Mouse (Mus musculus): ENCODE measurements around the gene Adcy4. TPM values are rescaled to one million over a fixed set of nuclear protein-coding genes. Genes with fewer than 3 reads are reported as not detected.

Gene Adcy4
- total RNA-seq, 2 experiments from 2014 or later = not detected

- no peak for ATAC-seq (replicated peaks; ENCODE audit: low FRiP score, poor library complexity, severe bottlenecking)
Observed at GRCm38 (mm10) chr14:55722438-55722945, 61.4 kb downstream of the Adcy4 start.

DNA sequence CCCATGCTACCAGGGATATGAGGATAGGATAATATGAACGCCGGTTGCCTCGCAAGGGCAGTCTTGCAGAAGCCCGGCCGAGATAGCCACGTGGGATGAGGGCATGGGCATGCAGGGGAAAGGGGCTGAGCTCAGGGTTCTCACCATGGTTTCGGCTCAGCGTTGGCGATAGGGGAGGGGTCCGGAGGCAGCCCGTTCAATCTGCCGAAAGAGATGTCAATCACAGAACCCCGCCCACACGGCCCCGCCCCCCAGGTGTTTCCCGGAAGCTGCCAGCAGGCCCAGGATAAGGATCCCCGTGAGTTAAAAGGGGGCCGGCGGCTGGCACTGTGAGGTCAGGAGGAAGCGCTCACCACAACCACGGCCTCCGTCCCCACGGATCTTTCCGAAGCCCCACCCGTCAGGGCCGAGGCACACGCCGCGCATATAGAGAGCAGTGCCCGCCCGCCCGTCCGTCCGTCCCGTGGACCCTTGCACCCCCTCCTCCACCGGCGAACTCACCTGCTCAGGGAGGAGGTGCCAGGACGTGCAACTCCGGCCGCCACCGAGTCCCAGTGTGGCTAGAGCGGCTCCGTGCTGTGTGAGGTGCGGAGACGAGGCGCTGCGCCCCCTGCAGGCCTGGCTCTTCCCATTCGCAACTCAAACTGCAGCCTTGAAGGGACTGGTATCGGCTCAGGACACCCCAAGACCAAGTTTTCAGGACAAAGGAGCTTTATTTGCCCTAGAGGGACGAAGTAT is 62.0 kb downstream of the Adcy4 start, which contains the start of gene Rabggta:
Gene Rabggta, minus strand, starts transcription at position 564 of the 738 bp plus-strand sequence.
- ATAC-seq (replicated peaks; ENCODE audit: low FRiP score, poor library complexity, severe bottlenecking) = peak; percentile 92

- no peak for ATAC-seq (replicated peaks; ENCODE audit: low FRiP score, poor library complexity, severe bottlenecking)
Observed at GRCm38 (mm10) chr14:55721076-55721475, 62.8 kb downstream of the Adcy4 start.

- ATAC-seq (replicated peaks; ENCODE audit: low FRiP score, poor library complexity, severe bottlenecking) = no peak
Observed at GRCm38 (mm10) chr14:55720666-55721065, 63.2 kb downstream of the Adcy4 start.

- ATAC-seq (replicated peaks; ENCODE audit: low FRiP score, poor library complexity, severe bottlenecking) = no peak
Observed at GRCm38 (mm10) chr14:55719737-55720136, 64.2 kb downstream of the Adcy4 start.

Other genes with a start within 250 kb of the Adcy4 start
Only the 30 nearest of the 35 such genes appear.
- not detected in 2 replicates for gene Fitm1, start 208.5 kb downstream of the Adcy4 start, total RNA-seq (2015; ENCODE audit: low replicate concordance)
- gene Fitm1, start 208.5 kb downstream of the Adcy4 start, total RNA-seq (2017; ENCODE audit: low replicate concordance) = not detected in 2 replicates
- gene Psme1, start 206.0 kb downstream of the Adcy4 start, total RNA-seq (2015; ENCODE audit: low replicate concordance) = 287 and 391 TPM in 2 replicates
- gene Psme1, start 206.0 kb downstream of the Adcy4 start, total RNA-seq (2017; ENCODE audit: low replicate concordance) = 37.7 and 64.8 TPM in 2 replicates
- 11.7 and 19.8 TPM in 2 replicates for gene Emc9, start 198.8 kb downstream of the Adcy4 start, total RNA-seq (2015; ENCODE audit: low replicate concordance)
- gene Emc9, start 198.8 kb downstream of the Adcy4 start, total RNA-seq (2017; ENCODE audit: low replicate concordance) = 3.3 and 14.8 TPM in 2 replicates
- 112 and 141 TPM in 2 replicates for gene Psme2, start 193.0 kb downstream of the Adcy4 start, total RNA-seq (2015; ENCODE audit: low replicate concordance)
- 45.1 and 109 TPM in 2 replicates for gene Psme2, start 193.0 kb downstream of the Adcy4 start, total RNA-seq (2017; ENCODE audit: low replicate concordance)
- 20.2 and 22.2 TPM in 2 replicates for gene Rnf31, start 192.4 kb downstream of the Adcy4 start, total RNA-seq (2015; ENCODE audit: low replicate concordance)
- 31.8 and 34.7 TPM in 2 replicates for gene Rnf31, start 192.4 kb downstream of the Adcy4 start, total RNA-seq (2017; ENCODE audit: low replicate concordance)
- 70.8 and 89.0 TPM in 2 replicates for gene Irf9, start 180.5 kb downstream of the Adcy4 start, total RNA-seq (2015; ENCODE audit: low replicate concordance)
- gene Irf9, start 180.5 kb downstream of the Adcy4 start, total RNA-seq (2017; ENCODE audit: low replicate concordance) = 87.4 and 106 TPM in 2 replicates
- gene Rec8, start 166.1 kb downstream of the Adcy4 start, total RNA-seq (2015; ENCODE audit: low replicate concordance) = 6.5 TPM in 1 of 2 replicates, not detected in the other
- gene Rec8, start 166.1 kb downstream of the Adcy4 start, total RNA-seq (2017; ENCODE audit: low replicate concordance) = 1.4 and 7.7 TPM in 2 replicates
- 29.9 and 46.5 TPM in 2 replicates for gene Ipo4, start 148.1 kb downstream of the Adcy4 start, total RNA-seq (2015; ENCODE audit: low replicate concordance)
- 18.1 and 53.9 TPM in 2 replicates for gene Ipo4, start 148.1 kb downstream of the Adcy4 start, total RNA-seq (2017; ENCODE audit: low replicate concordance)
- gene Gm49378, start 146.2 kb downstream of the Adcy4 start, total RNA-seq (2015; ENCODE audit: low replicate concordance) = 12.3 and 17.2 TPM in 2 replicates
- gene Gm49378, start 146.2 kb downstream of the Adcy4 start, total RNA-seq (2017; ENCODE audit: low replicate concordance) = 3.5 and 7.0 TPM in 2 replicates
- 39.8 and 58.4 TPM in 2 replicates for gene Tm9sf1, start 140.3 kb downstream of the Adcy4 start, total RNA-seq (2015; ENCODE audit: low replicate concordance)
- 47.0 and 64.3 TPM in 2 replicates for gene Tm9sf1, start 140.3 kb downstream of the Adcy4 start, total RNA-seq (2017; ENCODE audit: low replicate concordance)
- gene Tssk4, start 133.9 kb downstream of the Adcy4 start, total RNA-seq (2015; ENCODE audit: low replicate concordance) = 6.5 TPM in 1 of 2 replicates, not detected in the other
- gene Tssk4, start 133.9 kb downstream of the Adcy4 start, total RNA-seq (2017; ENCODE audit: low replicate concordance) = 1.3 and 2.5 TPM in 2 replicates
- 14.3 and 20.5 TPM in 2 replicates for gene Mdp1, start 123.6 kb downstream of the Adcy4 start, total RNA-seq (2015; ENCODE audit: low replicate concordance)
- gene Mdp1, start 123.6 kb downstream of the Adcy4 start, total RNA-seq (2017; ENCODE audit: low replicate concordance) = 2.3 and 14.9 TPM in 2 replicates
- gene Gmpr2, start 112.2 kb downstream of the Adcy4 start, total RNA-seq (2015; ENCODE audit: low replicate concordance) = 1.7 and 3.6 TPM in 2 replicates
- 9.0 and 14.1 TPM in 2 replicates for gene Gmpr2, start 112.2 kb downstream of the Adcy4 start, total RNA-seq (2017; ENCODE audit: low replicate concordance)
- gene Nedd8, start 112.0 kb downstream of the Adcy4 start, total RNA-seq (2015; ENCODE audit: low replicate concordance) = 105 and 189 TPM in 2 replicates
- gene Nedd8, start 112.0 kb downstream of the Adcy4 start, total RNA-seq (2017; ENCODE audit: low replicate concordance) = 102 and 138 TPM in 2 replicates
- gene Tinf2, start 102.3 kb downstream of the Adcy4 start, total RNA-seq (2015; ENCODE audit: low replicate concordance) = 39.6 and 50.7 TPM in 2 replicates
- gene Tinf2, start 102.3 kb downstream of the Adcy4 start, total RNA-seq (2017; ENCODE audit: low replicate concordance) = 31.5 and 57.4 TPM in 2 replicates
- gene Tgm1, start 70.2 kb downstream of the Adcy4 start, total RNA-seq (2015; ENCODE audit: low replicate concordance) = 1.4 and 4.6 TPM in 2 replicates
- gene Tgm1, start 70.2 kb downstream of the Adcy4 start, total RNA-seq (2017; ENCODE audit: low replicate concordance) = 1.8 TPM in 1 of 2 replicates, not detected in the other
- gene Rabggta, start 61.8 kb downstream of the Adcy4 start, total RNA-seq (2015; ENCODE audit: low replicate concordance) = 2.9 and 6.3 TPM in 2 replicates
- 6.0 TPM in 1 of 2 replicates, not detected in the other for gene Rabggta, start 61.8 kb downstream of the Adcy4 start, total RNA-seq (2017; ENCODE audit: low replicate concordance)
- 6.7 and 39.3 TPM in 2 replicates for gene Dhrs1, start 38.4 kb downstream of the Adcy4 start, total RNA-seq (2015; ENCODE audit: low replicate concordance)
- 0.76 and 10.4 TPM in 2 replicates for gene Dhrs1, start 38.4 kb downstream of the Adcy4 start, total RNA-seq (2017; ENCODE audit: low replicate concordance)
- gene Nop9, start 38.4 kb downstream of the Adcy4 start, total RNA-seq (2015; ENCODE audit: low replicate concordance) = 5.9 and 8.6 TPM in 2 replicates
- gene Nop9, start 38.4 kb downstream of the Adcy4 start, total RNA-seq (2017; ENCODE audit: low replicate concordance) = 7.2 and 11.7 TPM in 2 replicates
- gene Cideb, start 25.6 kb downstream of the Adcy4 start, total RNA-seq (2015; ENCODE audit: low replicate concordance) = not detected in 2 replicates
- gene Cideb, start 25.6 kb downstream of the Adcy4 start, total RNA-seq (2017; ENCODE audit: low replicate concordance) = not detected in 2 replicates
- gene Ltb4r2, start 22.7 kb downstream of the Adcy4 start, total RNA-seq (2015; ENCODE audit: low replicate concordance) = not detected in 2 replicates
- not detected in 2 replicates for gene Ltb4r2, start 22.7 kb downstream of the Adcy4 start, total RNA-seq (2017; ENCODE audit: low replicate concordance)
- gene Ltb4r1, start 18.1 kb downstream of the Adcy4 start, total RNA-seq (2015; ENCODE audit: low replicate concordance) = 8.8 and 11.9 TPM in 2 replicates
- 2.8 and 8.9 TPM in 2 replicates for gene Ltb4r1, start 18.1 kb downstream of the Adcy4 start, total RNA-seq (2017; ENCODE audit: low replicate concordance)
- gene Ripk3, start 4.8 kb upstream of the Adcy4 start, total RNA-seq (2015; ENCODE audit: low replicate concordance) = 18.4 and 28.1 TPM in 2 replicates
- 2.3 and 33.1 TPM in 2 replicates for gene Ripk3, start 4.8 kb upstream of the Adcy4 start, total RNA-seq (2017; ENCODE audit: low replicate concordance)
- not detected in 2 replicates for gene Nfatc4, start 39.0 kb upstream of the Adcy4 start, total RNA-seq (2015; ENCODE audit: low replicate concordance)
- not detected in 2 replicates for gene Nfatc4, start 39.0 kb upstream of the Adcy4 start, total RNA-seq (2017; ENCODE audit: low replicate concordance)
- gene Nynrin, start 69.9 kb upstream of the Adcy4 start, total RNA-seq (2015; ENCODE audit: low replicate concordance) = under 0.01 and 4.2 TPM in 2 replicates
- gene Nynrin, start 69.9 kb upstream of the Adcy4 start, total RNA-seq (2017; ENCODE audit: low replicate concordance) = 0.26 and 0.45 TPM in 2 replicates
- 0.42 TPM in 1 of 2 replicates, not detected in the other for gene Cbln3, start 100.3 kb upstream of the Adcy4 start, total RNA-seq (2015; ENCODE audit: low replicate concordance)
- not detected in 2 replicates for gene Cbln3, start 100.3 kb upstream of the Adcy4 start, total RNA-seq (2017; ENCODE audit: low replicate concordance)
- gene Khnyn, start 100.9 kb upstream of the Adcy4 start, total RNA-seq (2015; ENCODE audit: low replicate concordance) = 3.2 and 3.8 TPM in 2 replicates
- gene Khnyn, start 100.9 kb upstream of the Adcy4 start, total RNA-seq (2017; ENCODE audit: low replicate concordance) = 5.0 and 8.1 TPM in 2 replicates
- 5.4 and 5.9 TPM in 2 replicates for gene Sdr39u1, start 116.2 kb upstream of the Adcy4 start, total RNA-seq (2015; ENCODE audit: low replicate concordance)
- gene Sdr39u1, start 116.2 kb upstream of the Adcy4 start, total RNA-seq (2017; ENCODE audit: low replicate concordance) = 0.64 TPM in 1 of 2 replicates, not detected in the other
- not detected in 2 replicates for gene Cma1, start 160.6 kb upstream of the Adcy4 start, total RNA-seq (2015; ENCODE audit: low replicate concordance)
- not detected in 2 replicates for gene Cma1, start 160.6 kb upstream of the Adcy4 start, total RNA-seq (2017; ENCODE audit: low replicate concordance)
- gene Cma2, start 166.9 kb upstream of the Adcy4 start, total RNA-seq (2015; ENCODE audit: low replicate concordance) = not detected in 2 replicates
- not detected in 2 replicates for gene Cma2, start 166.9 kb upstream of the Adcy4 start, total RNA-seq (2017; ENCODE audit: low replicate concordance)

Data from erythroid progenitor cell, adult 5-6 weeks (primary cell).